Mouse (Mus musculus): Measurements from ENCODE around the gene Fpgs.

- TF ChIP-seq CTCF (IDR thresholded peaks at IDR 0.05; ENCODE audit: control insufficient read depth, insufficient read depth, insufficient read length) (no peak), USF1 (IDR thresholded peaks at IDR 0.05; ENCODE audit: low read depth) (no peak), MAX (IDR thresholded peaks at IDR 0.05) (no peak), MYOG (IDR thresholded peaks at IDR 0.05; ENCODE audit: control insufficient read depth, extremely low read depth, insufficient read length) (no peak), CEBPB (IDR thresholded peaks at IDR 0.05; ENCODE audit: low read depth) (no peak)
Measured at GRCm38 (mm10) chr2:32742173-32742531, 38.2 kb upstream of the Fpgs start.
